Mouse (Mus musculus) testis, adult 2 months (tissue): ENCODE measurements at regions not wholly inside any gene's neighbourhood (a gene's known extent, or its start where the extent isn't known, plus 50 kb on each side); places are given as distances from the start of the nearest gene placed in this dataset.

Experiments used
- CTCF ChIP-seq: fragments of 200-500 bp; IDR thresholded peaks from 2 replicates; pipeline ENCODE4 v1.5.1; 2012; ENCODE audit warnings: low read depth, mild to moderate bottlenecking, inconsistent platforms, low read length, moderate library complexity; ENCODE audit not compliant: control insufficient read depth, insufficient read depth, insufficient replicate concordance
- POLR2A ChIP-seq: fragments of 200-500 bp; IDR thresholded peaks from 2 replicates; pipeline ENCODE4 v1.6.1; 2012; ENCODE audit warnings: low read depth, mild to moderate bottlenecking, inconsistent platforms, low read length, moderate library complexity; ENCODE audit not compliant: control insufficient read depth

DNA sequence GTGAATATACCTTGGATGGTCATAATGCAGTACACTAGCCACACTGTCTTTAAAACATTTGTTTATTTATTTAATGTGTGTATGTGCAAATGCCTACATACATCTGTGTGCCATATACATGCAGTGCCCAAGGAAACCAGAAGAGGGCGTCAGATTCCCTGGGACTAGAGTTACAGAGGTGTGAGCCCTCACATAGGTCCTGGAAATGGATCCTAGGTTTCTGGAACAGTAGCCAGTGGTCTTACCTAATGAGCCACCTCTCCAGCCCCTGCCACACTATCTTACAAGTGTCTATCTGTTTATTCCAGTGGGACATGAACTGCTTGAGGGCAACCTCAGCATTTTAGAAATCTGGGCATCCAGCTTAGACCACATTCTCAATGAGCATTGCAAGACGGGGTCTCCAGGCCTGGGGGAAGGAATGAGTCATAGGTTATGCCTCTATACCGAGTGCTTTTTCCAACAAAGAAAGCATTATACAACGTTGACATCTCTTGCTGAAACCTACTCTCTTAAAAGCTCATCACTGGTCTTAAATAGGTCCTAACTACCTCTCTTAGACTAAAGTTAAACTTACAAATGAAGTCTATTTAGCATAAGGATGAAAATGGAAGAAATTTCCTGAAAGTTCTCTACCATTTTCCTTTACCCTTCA lies 644.5 kb downstream of the Zfp706 start:
- TF ChIP-seq POLR2A, result no peak
- no peak for TF ChIP-seq CTCF
